Mouse (Mus musculus) MEL (cell line): ENCODE data around the gene Atp1a3. TPM values are rescaled to one million over a fixed set of nuclear protein-coding genes. Genes with fewer than 3 reads are reported as not detected.

Experiments
- DNase-seq: peaks from one replicate; pipeline ENCODE4 v3.0.0; 2011; ENCODE audit warnings: low read depth, low spot score
- H3K27ac ChIP-seq: 2 replicates; pipeline ENCODE4 v1.5.1; 2012; ENCODE audit warnings: low read depth, mild to moderate bottlenecking, control low read depth, low read length, moderate library complexity; ENCODE audit not compliant: control insufficient read depth
- H3K27me3 ChIP-seq, 2 experiments: fragments of 150-350 bp in 1 of 2; sonication (generic) in 1 of 2; 2 replicates each; pipeline ENCODE4 v1.6.1; 2012; ENCODE audit warnings: low read length in 2 of 2, mild to moderate bottlenecking in 2 of 2, improper control_type of control experiment in 1 of 2, moderate library complexity in 1 of 2; ENCODE audit not compliant: insufficient read depth in 2 of 2, control insufficient read depth in 1 of 2
- H3K36me3 ChIP-seq, 2 experiments: 2 replicates each; pipeline ENCODE4 v1.6.1; 2012 to 2014; ENCODE audit warnings: low read length in 2 of 2, improper control_type of control experiment in 1 of 2, inconsistent platforms in 1 of 2, mild to moderate bottlenecking in 1 of 2; ENCODE audit not compliant: insufficient read depth in 2 of 2, control insufficient read depth in 1 of 2
- H3K4me1 ChIP-seq, 2 experiments: fragments of 150-350 bp in 1 of 2; sonication (generic) in 1 of 2; 2 replicates each; pipeline ENCODE4 v1.6.1; 2012; ENCODE audit warnings: low read length in 2 of 2, improper control_type of control experiment in 1 of 2, mild to moderate bottlenecking in 1 of 2; ENCODE audit not compliant: insufficient read depth in 2 of 2, control insufficient read depth in 1 of 2
- H3K4me3 ChIP-seq, 2 experiments: fragments of 150-350 bp in 1 of 2; sonication (generic) in 1 of 2; 2 replicates each; pipeline ENCODE4 v1.5.1; 2012; ENCODE audit warnings: low read depth in 2 of 2, low read length in 2 of 2, mild to moderate bottlenecking in 2 of 2, moderate library complexity in 2 of 2, control low read depth in 1 of 2, improper control_type of control experiment in 1 of 2; ENCODE audit not compliant: control insufficient read depth in 1 of 2, insufficient read depth in 1 of 2
- H3K79me2 ChIP-seq: 2 replicates; pipeline ENCODE4 v1.6.1; 2012; ENCODE audit warnings: mild to moderate bottlenecking, low read length, moderate library complexity; ENCODE audit not compliant: control insufficient read depth, poor library complexity, insufficient read depth
- H3K9ac ChIP-seq: 2 replicates; pipeline ENCODE4 v1.6.1; 2012; ENCODE audit warnings: low read depth, mild to moderate bottlenecking, control low read depth, low read length, moderate library complexity; ENCODE audit not compliant: control insufficient read depth, poor library complexity, severe bottlenecking
- H3K9me3 ChIP-seq: fragments of 150-350 bp; sonication (generic); replicated peaks from 2 replicates; pipeline ENCODE4 v1.6.1; 2012; ENCODE audit warnings: mild to moderate bottlenecking, low read length, improper control_type of control experiment, moderate library complexity; ENCODE audit not compliant: insufficient read depth
- CTCF ChIP-seq, 3 experiments: IDR thresholded peaks in 2 of 3; conservative IDR thresholded peaks in 1 of 3; 2 replicates each; pipeline ENCODE4 v1.5.1; 2011 to 2012; ENCODE audit warnings: low read length in 3 of 3, low read depth in 2 of 3, mild to moderate bottlenecking in 2 of 3, improper control_type of control experiment in 1 of 3, inconsistent platforms in 1 of 3, mixed read lengths in 1 of 3, moderate library complexity in 1 of 3; ENCODE audit not compliant: control insufficient read depth in 1 of 3, insufficient read depth in 1 of 3, poor library complexity in 1 of 3, severe bottlenecking in 1 of 3
- ELF1 ChIP-seq: IDR thresholded peaks from 2 replicates; pipeline ENCODE4 v1.6.1; 2014; ENCODE audit warnings: low read depth, mild to moderate bottlenecking, inconsistent platforms, low read length, improper control_type of control experiment, moderate library complexity
- EP300 ChIP-seq, 2 experiments: IDR thresholded peaks; 2 replicates each; pipeline ENCODE4 v1.6.1; 2011; ENCODE audit warnings: improper control_type of control experiment in 2 of 2, low read length in 2 of 2, low read depth in 1 of 2, mild to moderate bottlenecking in 1 of 2
- HCFC1 ChIP-seq: IDR thresholded peaks from 2 replicates; pipeline ENCODE4 v1.6.1; 2012; ENCODE audit warnings: low read depth, mild to moderate bottlenecking, inconsistent platforms, low read length, improper control_type of control experiment, moderate library complexity
- MAFK ChIP-seq: IDR thresholded peaks from 2 replicates; pipeline ENCODE4 v1.6.1; 2011; ENCODE audit warnings: low read depth, mild to moderate bottlenecking, low read length, improper control_type of control experiment, borderline replicate concordance
- MAZ ChIP-seq: IDR thresholded peaks from 2 replicates; pipeline ENCODE4 v1.6.1; 2012; ENCODE audit warnings: low read depth, mild to moderate bottlenecking, inconsistent platforms, low read length, improper control_type of control experiment
- MEF2A ChIP-seq: IDR thresholded peaks from 2 replicates; pipeline ENCODE4 v1.6.1; 2014; ENCODE audit warnings: low read depth, mild to moderate bottlenecking, inconsistent platforms, low read length, improper control_type of control experiment; ENCODE audit not compliant: poor library complexity, insufficient replicate concordance, severe bottlenecking; ENCODE audit errors: extremely low read depth
- MXI1 ChIP-seq: IDR thresholded peaks from 2 replicates; pipeline ENCODE4 v1.6.1; 2011; ENCODE audit warnings: mild to moderate bottlenecking, low read depth, low read length, improper control_type of control experiment
- POLR2A ChIP-seq, 2 experiments: IDR thresholded peaks; 2 replicates each; pipeline ENCODE4 v1.6.1; 2011 to 2012; ENCODE audit warnings: low read length in 2 of 2, mild to moderate bottlenecking in 2 of 2, control low read depth in 1 of 2, improper control_type of control experiment in 1 of 2, low read depth in 1 of 2, moderate library complexity in 1 of 2; ENCODE audit not compliant: control insufficient read depth in 1 of 2, insufficient read depth in 1 of 2, poor library complexity in 1 of 2
- POLR2AphosphoS2 ChIP-seq: IDR thresholded peaks from 2 replicates; pipeline ENCODE4 v1.6.1; 2011; ENCODE audit warnings: low read length, improper control_type of control experiment
- SIN3A ChIP-seq: IDR thresholded peaks from 2 replicates; pipeline ENCODE4 v1.6.1; 2012; ENCODE audit warnings: low read length, improper control_type of control experiment, inconsistent platforms
- TCF12 ChIP-seq: IDR thresholded peaks from 2 replicates; pipeline ENCODE4 v1.6.1; 2014; ENCODE audit warnings: low read depth, mild to moderate bottlenecking, inconsistent platforms, low read length, improper control_type of control experiment, moderate library complexity
- UBTF ChIP-seq: IDR thresholded peaks from 2 replicates; pipeline ENCODE4 v1.6.1; 2012; ENCODE audit warnings: low read depth, mild to moderate bottlenecking, inconsistent platforms, low read length, improper control_type of control experiment, moderate library complexity, borderline replicate concordance; ENCODE audit not compliant: insufficient read depth
- USF1 ChIP-seq: IDR thresholded peaks from 2 replicates; pipeline ENCODE4 v1.6.1; 2014; ENCODE audit warnings: low read depth, mild to moderate bottlenecking, inconsistent platforms, low read length, improper control_type of control experiment, moderate library complexity
- ZNF384 ChIP-seq: IDR thresholded peaks from 2 replicates; pipeline ENCODE4 v1.6.1; 2012; ENCODE audit warnings: low read depth, mild to moderate bottlenecking, inconsistent platforms, low read length, improper control_type of control experiment
- polyA plus RNA-seq, 2 experiments: library from polyadenylated mRNA; stranded (reverse) in 1 of 2; unstranded in 1 of 2; fragments of >175 nt in 1 of 2; fragments of >200 nt in 1 of 2; gene quantifications; 2 replicates each; pipeline versions ENCODE4 v1.2.1 to v1.2.4; 2012; ENCODE audit warnings: low replicate concordance in 2 of 2, low read depth in 1 of 2; ENCODE audit not compliant: insufficient read length in 2 of 2, insufficient read depth in 1 of 2, missing spikeins in 1 of 2
- total RNA-seq: library from RNA; depleted of rRNA; stranded (reverse); fragments of 300-350 nt; gene quantifications from 2 replicates; pipeline ENCODE4 v1.2.3, GENCODE M21; 2012

The Atp1a3 gene
- total and polyA plus RNA-seq, 3 experiments, result 0.19 to 3.5 TPM; not detected in 1

DNA sequence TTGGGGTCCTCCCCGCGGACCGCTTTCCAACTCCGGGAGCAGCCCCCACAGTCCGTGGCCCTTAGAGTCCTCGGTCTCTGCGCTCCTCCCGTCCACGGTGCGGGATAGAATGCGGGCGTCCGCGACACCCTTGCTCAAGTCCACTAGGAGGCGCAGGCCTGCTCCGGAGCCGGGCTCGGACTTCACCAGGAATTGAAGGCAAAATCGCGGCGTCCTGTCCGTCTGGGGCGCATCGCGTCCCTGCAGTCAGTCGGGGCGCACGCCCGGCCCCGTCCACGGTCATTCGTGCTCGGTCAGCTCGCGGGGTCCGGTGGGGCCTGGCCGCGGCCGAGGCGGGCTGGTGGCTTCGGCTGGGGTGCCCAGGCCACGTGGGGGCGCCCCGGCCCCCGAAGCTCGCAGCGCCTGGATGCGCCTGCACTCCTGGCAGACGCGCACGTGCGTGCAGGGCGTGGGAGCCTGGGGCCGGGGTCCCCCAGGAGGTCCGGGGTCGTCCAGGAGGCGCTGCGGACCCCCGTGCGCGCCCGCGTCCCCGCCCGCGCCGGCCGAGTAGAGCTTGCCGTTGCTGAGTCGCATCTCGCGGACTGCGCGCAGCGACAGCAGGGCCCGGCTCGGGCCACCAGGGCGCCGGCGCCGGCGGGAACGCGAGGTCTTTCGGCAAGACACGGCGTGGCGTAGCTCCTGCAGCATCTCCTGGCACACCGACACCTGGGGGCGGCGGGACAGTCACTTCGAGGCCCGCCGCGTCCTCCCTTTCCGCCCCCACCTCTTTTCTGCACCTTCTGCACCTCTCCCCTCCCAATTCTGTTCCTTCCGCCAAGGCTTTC is 4.5 kb upstream of the Atp1a3 start:
- H3K4me1 ChIP-seq, result no peaks in the 10 kb centered on the region
- no peak overlapping the region for H3K9ac ChIP-seq

DNA sequence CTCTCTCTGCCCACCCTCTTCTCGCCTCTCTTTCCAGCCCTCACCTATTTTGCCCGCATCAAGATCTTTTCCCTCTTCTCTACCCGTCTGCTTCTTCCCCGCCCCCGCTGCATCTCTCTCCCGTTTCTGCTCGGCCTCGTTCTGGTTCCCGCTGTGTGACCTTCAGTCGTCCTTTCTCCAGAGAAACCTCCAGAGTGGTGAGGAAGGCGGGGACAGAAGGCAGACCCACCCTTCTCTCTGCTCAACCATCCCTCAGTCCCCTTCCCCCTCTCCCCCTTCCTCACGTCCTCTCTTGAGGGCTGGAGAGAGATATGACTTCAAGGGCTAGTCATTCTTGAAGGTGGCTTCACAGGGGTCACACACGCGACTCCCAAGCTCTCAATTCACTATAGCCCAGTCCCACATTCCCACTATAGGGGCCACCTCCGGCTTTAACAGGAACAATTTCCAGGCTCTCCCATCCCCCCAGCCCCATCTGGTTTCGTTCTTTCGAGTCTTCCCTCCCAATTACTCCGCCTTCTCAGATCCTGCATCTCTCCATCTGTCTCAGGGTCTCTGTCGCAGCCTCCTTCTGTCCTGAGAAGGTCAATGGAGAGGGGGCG is 3.4 kb upstream of the Atp1a3 start:
- H3K9me3 ChIP-seq, result no peaks in the 10 kb centered on the region
- no peaks in the 10 kb centered on the region for H3K36me3 ChIP-seq
- no peak for TF ChIP-seq HCFC1
- TF ChIP-seq MAFK, result no peak
- TF ChIP-seq USF1, result no peak
- H3K4me3 ChIP-seq, result no peak overlapping the region
- H3K27ac ChIP-seq, result no peak overlapping the region
- H3K9ac ChIP-seq, result no peak overlapping the region
- H3K27me3 ChIP-seq, result no peaks in the 10 kb centered on the region
- no peaks in the 10 kb centered on the region for H3K79me2 ChIP-seq
- no peak for DNase-seq
- H3K4me1 ChIP-seq, result no peaks in the 10 kb centered on the region

More for the DNA sequence above, 4.5 kb upstream of the Atp1a3 start:
- Histone ChIP-seq H3K36me3 (no peaks in the 10 kb centered on the region), H3K4me3 (no peak overlapping the region), H3K27ac (no peak overlapping the region), H3K27me3 (no peaks in the 10 kb centered on the region), H3K79me2 (no peaks in the 10 kb centered on the region), H3K9me3 (no peaks in the 10 kb centered on the region)
- TF ChIP-seq CTCF (IDR thresholded peaks at IDR 0.05 in 2 of 3, conservative IDR thresholded peaks at IDR 0.05 in 1 of 3; ENCODE audit: control insufficient read depth in 1 of 3, insufficient read depth in 1 of 3, low read depth in 2 of 3, low read length in 3 of 3, poor library complexity in 1 of 3, severe bottlenecking in 1 of 3) (no peak), ELF1 (no peak), MAZ (no peak), SIN3A (no peak), EP300 (IDR thresholded peaks at IDR 0.05; ENCODE audit: low read depth in 1 of 2, low read length in 2 of 2) (no peak), MEF2A (no peak), MXI1 (no peak)
- DNase-seq, result no peak

DNA sequence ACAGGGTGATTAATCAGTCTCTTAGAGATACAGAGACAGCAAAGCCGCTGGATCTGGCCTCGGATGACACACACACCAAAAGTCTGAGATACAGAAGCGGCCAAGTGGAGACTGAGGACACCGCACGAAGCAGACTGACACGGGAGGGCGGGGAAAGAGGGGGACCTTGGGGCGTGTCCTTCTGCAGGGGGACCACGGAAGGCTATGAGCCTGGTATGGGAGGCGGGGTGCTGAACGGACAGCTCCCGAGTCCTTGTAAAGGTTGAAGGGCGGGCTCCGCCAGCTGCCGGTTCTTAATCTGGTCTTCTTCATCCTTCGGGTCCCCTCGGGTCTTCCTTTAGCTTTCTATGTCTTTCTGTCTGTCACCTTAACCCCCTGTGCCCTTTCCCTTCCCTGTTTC is 2.9 kb upstream of the Atp1a3 start:
- no peak overlapping the region for H3K4me3 ChIP-seq
- TF ChIP-seq UBTF (no peak), POLR2A (IDR thresholded peaks at IDR 0.05; ENCODE audit: control insufficient read depth in 1 of 2, insufficient read depth in 1 of 2, low read depth in 1 of 2, low read length in 2 of 2, poor library complexity in 1 of 2) (no peak), SIN3A (no peak), ZNF384 (no peak), CTCF (IDR thresholded peaks at IDR 0.05 in 2 of 3, conservative IDR thresholded peaks at IDR 0.05 in 1 of 3; ENCODE audit: control insufficient read depth in 1 of 3, insufficient read depth in 1 of 3, low read depth in 2 of 3, low read length in 3 of 3, poor library complexity in 1 of 3, severe bottlenecking in 1 of 3) (no peak), MAFK (no peak), TCF12 (no peak), POLR2AphosphoS2 (no peak)
- DNase-seq, result peak; percentile 61
- no peaks in the 10 kb centered on the region for H3K36me3 ChIP-seq
- H3K9me3 ChIP-seq, result no peaks in the 10 kb centered on the region
- H3K27ac ChIP-seq, result no peak overlapping the region
- no peak overlapping the region for H3K9ac ChIP-seq
- no peaks in the 10 kb centered on the region for H3K4me1 ChIP-seq
- no peaks in the 10 kb centered on the region for H3K27me3 ChIP-seq
- no peaks in the 10 kb centered on the region for H3K79me2 ChIP-seq
